Mouse (Mus musculus): ENCODE measurements at regions not wholly inside any gene's neighbourhood (a gene's known extent, or its start where the extent isn't known, plus 50 kb on each side); places are given as distances from the start of the nearest gene placed in this dataset.

- no peak for DNase-seq (ENCODE audit: extremely low spot score in 1 of 2, low spot score in 2 of 2)
- TF ChIP-seq CTCF (IDR thresholded peaks at IDR 0.05) = no peak
- intact Hi-C loops (cut with DNase I) = no loop called here
- no peak overlapping the region for H3K27ac ChIP-seq
- H3K4me3 ChIP-seq = no peak overlapping the region
Measured at GRCm38 (mm10) chrX:146231866-146232590, 727.0 kb upstream of the Amot start.

GRCm38 (mm10) chrX:146232795-146233194 lies 727.8 kb upstream of the Amot start:
- DNase-seq (ENCODE audit: extremely low spot score in 1 of 2, low spot score in 2 of 2) = no peak
- Histone ChIP-seq H3K27ac (no peak overlapping the region), H3K4me3 (no peak overlapping the region)
- no peak for TF ChIP-seq CTCF (IDR thresholded peaks at IDR 0.05)
- intact Hi-C loops (cut with DNase I) = no loop called here

DNA sequence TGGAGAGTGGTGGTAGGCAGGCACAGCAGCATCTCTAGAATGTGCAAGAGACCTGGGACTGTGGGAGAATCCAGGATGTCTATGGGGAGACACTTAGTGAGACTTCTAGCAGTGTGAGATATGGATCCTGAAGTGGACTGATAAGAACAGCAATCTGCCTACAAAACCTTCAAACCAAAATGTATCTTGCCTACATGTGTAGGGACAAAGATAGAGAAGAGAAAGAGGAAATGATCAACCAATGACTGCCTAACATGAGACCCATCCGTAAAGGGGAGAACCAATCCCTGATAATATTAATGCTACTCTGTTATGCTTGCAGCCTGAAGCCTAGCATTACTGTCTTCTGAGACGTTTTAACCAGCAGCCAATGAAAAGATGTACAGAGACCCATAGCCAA lies 706.6 kb upstream of the Htr2c start:
- intact Hi-C loops (cut with DNase I) = loop anchor here (1.0 kb wide), 1 partner anchor 42 kb away; no protein-coding TSS in a partner anchor
- H3K4me3 ChIP-seq = no peak overlapping the region
- no peak overlapping the region for H3K27ac ChIP-seq
- no peak for TF ChIP-seq CTCF (IDR thresholded peaks at IDR 0.05)
- DNase-seq (ENCODE audit: extremely low spot score in 1 of 2, low spot score in 2 of 2) = no peak
